Comparison of ENCODE assay signal across 8 mouse cellular contexts in the genomic region with DNA sequence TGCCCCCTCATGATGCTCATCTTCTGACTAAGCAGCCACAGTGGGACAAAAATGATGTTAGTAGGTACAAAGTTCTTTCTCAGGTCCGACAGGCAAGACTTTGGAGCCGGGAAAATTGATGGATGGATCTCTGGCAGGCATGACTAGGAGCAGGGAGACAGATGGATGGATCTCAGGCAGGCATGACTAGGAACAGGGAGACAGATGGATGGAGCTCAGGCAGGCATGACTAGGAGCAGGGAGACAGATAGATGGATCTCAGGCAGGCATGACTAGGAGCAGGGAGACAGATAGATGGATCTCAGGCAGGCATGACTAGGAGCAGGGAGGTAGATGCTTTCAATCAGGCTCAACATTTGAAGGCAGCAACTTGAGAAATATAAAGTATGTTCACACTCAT. TPM values are rescaled to one million over a fixed set of nuclear protein-coding genes. Genes with fewer than 3 reads are reported as not detected.
A peak's percentile ranks its signal among the peaks of the same experiment; 100 is the strongest.
DNase-seq lines count a peak whose midpoint lies in the region; ATAC-seq lines count a peak whose summit lies in the region.
"Had no signal": no experiment of that assay in that cellular context is flagged by ENCODE, and none has a peak within 500 bp of the region (broad histone marks: within the 10 kb centered on the region; RNA-seq: fewer than 3 reads in every experiment).

No protein-coding gene starts in this region.

- intact Hi-C loops in left cerebral cortex, postnatal 25 days (cut with DNase I): no loop called here

- no peak for ATAC-seq in hindbrain, embryonic 12.5 days (ENCODE audit: low FRiP score)

- 26% methylated on average over 2 of the region's 2 CpGs for WGBS in hindbrain, embryonic 12.5 days

- H3K27me3 ChIP-seq in hindbrain, embryonic 12.5 days: no peaks in the 10 kb centered on the region

- H3K4me2 ChIP-seq in hindbrain, embryonic 12.5 days (replicated peaks): peak overlapping the region; percentile 34

- H3K27ac ChIP-seq in hindbrain, embryonic 12.5 days: 0 out of 2 replicates have a peak overlapping the region, but pooled peaks have one; percentile 23

- H3K36me3 ChIP-seq in hindbrain, embryonic 12.5 days: no peaks in the 10 kb centered on the region

- no peaks in the 10 kb centered on the region for H3K4me1 ChIP-seq in hindbrain, embryonic 12.5 days

- peak overlapping the region; percentile 24 for H3K4me3 ChIP-seq in hindbrain, embryonic 12.5 days

- no peak overlapping the region for H3K9ac ChIP-seq in hindbrain, embryonic 12.5 days

- no peaks in the 10 kb centered on the region for H3K9me3 ChIP-seq in hindbrain, embryonic 12.5 days (replicated peaks)

- DNase-seq in brain, adult 2 months (ENCODE audit: low read depth, low spot score): peak; percentile 98
- DNase-seq in cerebellum, adult 8-10 months: peak; percentile 68
- DNase-seq in left cerebral cortex, postnatal 25 days (ENCODE audit: low spot score in 2 of 2): peak; percentile 35 to 81
- DNase-seq in right cerebral cortex, postnatal 25 days: peak; percentile 49
- DNase-seq in gastrocnemius, adult 8-10 months (ENCODE audit: low spot score in 2 of 2): no peak
- DNase-seq in ovary, adult 18-20 months (ENCODE audit: low spot score): no peak

RNA-seq across cellular contexts. Expression of gene Alox8, which starts 13.8 kb away (rescaled TPM):
- 0.06 and 0.07 TPM in 2 replicates for polyA plus RNA-seq in hindbrain, embryonic 12.5 days (2016; fragmentation: Nextera tagmentation; extraction: Ambion mirVana)
- total RNA-seq in left cerebral cortex, postnatal 25 days (2021): 1 to 10 TPM; 3.6 to 5.1 TPM
- not detected for total RNA-seq in gastrocnemius, adult 8-10 months (2022)
- total RNA-seq: common myeloid progenitor, adult 5-6 weeks had no signal

RNA-seq across cellular contexts. Expression of gene Gucy2e, which starts 25.4 kb away (rescaled TPM):
- polyA plus RNA-seq in hindbrain, embryonic 12.5 days (2016; fragmentation: Nextera tagmentation; extraction: Ambion mirVana): 0.04 and 0.13 TPM in 2 replicates
- total RNA-seq in left cerebral cortex, postnatal 25 days (2021): under 1 TPM; 0.80 to 0.94 TPM
- not detected for total RNA-seq in gastrocnemius, adult 8-10 months (2022)

RNA-seq across cellular contexts. Expression of gene Alox12b, which starts 54.6 kb away (rescaled TPM):
- 0.12 TPM in 2 replicates for polyA plus RNA-seq in hindbrain, embryonic 12.5 days (2016; fragmentation: Nextera tagmentation; extraction: Ambion mirVana)
- 1 to 10 TPM; 3.1 to 6.6 TPM for total RNA-seq in left cerebral cortex, postnatal 25 days (2021)
- not detected for total RNA-seq in gastrocnemius, adult 8-10 months (2022)
- total RNA-seq: common myeloid progenitor, adult 5-6 weeks had no signal

Comparison
In these comparisons a context has a peak if more than half of its experiments do, and no peak if none do; other contexts are left out.
1. DNase-seq: peak in brain, adult 2 months (single experiment), cerebellum, adult 8-10 months (single experiment), left cerebral cortex, postnatal 25 days (2 of 2) and right cerebral cortex, postnatal 25 days (single experiment); none in gastrocnemius, adult 8-10 months (0 of 2) and ovary, adult 18-20 months (single experiment).